Mouse (Mus musculus) lung, embryonic 16.5 days (tissue): ENCODE measurements at regions not wholly inside any gene's neighbourhood (a gene's known extent, or its start where the extent isn't known, plus 50 kb on each side); places are given as distances from the start of the nearest gene placed in this dataset.
"Not testable (repeated sequence)": the region's sequence is repeated elsewhere in the genome, so short reads cannot be mapped to it uniquely, and the experiment has no call there.

Experiments
- ATAC-seq: fragments of 200-750 bp; cut with Nextera tagmentation; 2 replicates; pipeline ENCODE4 v1.8.0; 2017; ENCODE audit warnings: low read depth, mild to moderate bottlenecking, moderate library complexity
- H3K27ac ChIP-seq: fragments of 300-500 bp; sonication (generic); 2 replicates; pipeline ENCODE4 v1.5.1; 2014; ENCODE audit warnings: mild to moderate bottlenecking, control low read depth, low read length
- H3K27me3 ChIP-seq: fragments of 300-500 bp; sonication (generic); 2 replicates; pipeline ENCODE4 v1.6.1; 2014; ENCODE audit warnings: low read depth, low read length, mixed read lengths; ENCODE audit not compliant: control insufficient read depth, insufficient read depth
- H3K36me3 ChIP-seq: fragments of 300-500 bp; sonication (generic); 2 replicates; pipeline ENCODE4 v1.6.1; 2014; ENCODE audit warnings: low read length; ENCODE audit not compliant: control insufficient read depth, insufficient read depth
- H3K4me1 ChIP-seq: fragments of 300-500 bp; sonication (generic); replicated peaks from 2 replicates; pipeline ENCODE4 v1.6.1; 2014; ENCODE audit warnings: low read length, mixed read lengths; ENCODE audit not compliant: control insufficient read depth, insufficient read depth
- H3K4me2 ChIP-seq: fragments of 300-500 bp; sonication (generic); 2 replicates; pipeline ENCODE4 v1.6.1; 2014; ENCODE audit warnings: low read depth, low read length, control low read depth
- H3K4me3 ChIP-seq: fragments of 300-500 bp; sonication (generic); 2 replicates; pipeline ENCODE4 v1.5.1; 2014; ENCODE audit warnings: mild to moderate bottlenecking, low read length, control low read depth
- H3K9ac ChIP-seq: fragments of 300-500 bp; sonication (generic); 2 replicates; pipeline ENCODE4 v1.6.1; 2014; ENCODE audit warnings: low read length, control low read depth
- H3K9me3 ChIP-seq: fragments of 300-500 bp; sonication (generic); 2 replicates; pipeline ENCODE4 v1.6.1; 2016; ENCODE audit warnings: low read length; ENCODE audit not compliant: control insufficient read depth
- WGBS: fragments of 180-500 bp; shearing (Covaris S2); extraction: QIAGEN DNeasy Blood & Tissue Kit; methylation state at CpG from one replicate; pipeline ENCODE4 v1.1.7; 2014; 5-methylcytosine and 5-hydroxymethylcytosine counted together

GRCm38 (mm10) chr2:92810956-92811355, 103.9 kb upstream of the Syt13 start:
- not testable (repeated sequence) for H3K9ac ChIP-seq, H3K9me3 ChIP-seq, H3K4me2 ChIP-seq, H3K27ac ChIP-seq, H3K27me3 ChIP-seq, ATAC-seq, H3K36me3 ChIP-seq, H3K4me1 ChIP-seq, H3K4me3 ChIP-seq
- WGBS: 9% methylated on average over 6 of the region's 6 CpGs

GRCm38 (mm10) chr2:92813028-92813427, 101.9 kb upstream of the Syt13 start:
- no peak overlapping the region for H3K27ac ChIP-seq
- H3K4me2 ChIP-seq: no peak overlapping the region
- H3K4me1 ChIP-seq: no peaks in the 10 kb centered on the region; the same call in 1 of the 2 replicates
- no peaks in the 10 kb centered on the region for H3K36me3 ChIP-seq
- no peak for ATAC-seq
- 41% methylated on average over 11 of the region's 11 CpGs for WGBS
- H3K27me3 ChIP-seq: no peaks in the 10 kb centered on the region
- no peak overlapping the region for H3K9ac ChIP-seq
- no peak overlapping the region for H3K4me3 ChIP-seq
- no peaks in the 10 kb centered on the region for H3K9me3 ChIP-seq

GRCm38 (mm10) chr2:92819586-92819985, 95.3 kb upstream of the Syt13 start:
- Histone ChIP-seq H3K4me2 (no peak overlapping the region), H3K27me3 (no peaks in the 10 kb centered on the region), H3K4me1 (no peaks in the 10 kb centered on the region), H3K36me3 (no peaks in the 10 kb centered on the region), H3K27ac (no peak overlapping the region), H3K9me3 (no peaks in the 10 kb centered on the region), H3K4me3 (no peak overlapping the region), H3K9ac (no peak overlapping the region)
- no peak for ATAC-seq
- 54% methylated on average over 6 of the region's 6 CpGs for WGBS

- no peaks in the 10 kb centered on the region for H3K4me1 ChIP-seq
- no peak overlapping the region for H3K27ac ChIP-seq
- ATAC-seq: peak; percentile 48
- H3K9me3 ChIP-seq: no peaks in the 10 kb centered on the region
- H3K4me2 ChIP-seq: no peak overlapping the region
- H3K9ac ChIP-seq: no peak overlapping the region
- WGBS: 67% methylated on average over 1 of the region's 1 CpGs
- H3K27me3 ChIP-seq: no peaks in the 10 kb centered on the region
- H3K36me3 ChIP-seq: no peaks in the 10 kb centered on the region
- no peak overlapping the region for H3K4me3 ChIP-seq
Observed at GRCm38 (mm10) chr2:92824325-92824724, 90.6 kb upstream of the Syt13 start.

- Histone ChIP-seq H3K36me3 (no peaks in the 10 kb centered on the region), H3K27ac (peak overlapping the region; percentile 25; the same call in 1 of the 2 replicates), H3K4me2 (no peak overlapping the region), H3K4me1 (no peaks in the 10 kb centered on the region), H3K9me3 (no peaks in the 10 kb centered on the region), H3K9ac (no peak overlapping the region), H3K4me3 (no peak overlapping the region), H3K27me3 (no peaks in the 10 kb centered on the region)
- peak; percentile 60 for ATAC-seq
- 9% methylated on average over 6 of the region's 6 CpGs for WGBS
Observed at GRCm38 (mm10) chr2:92825395-92825794, 89.5 kb upstream of the Syt13 start.

- Histone ChIP-seq H3K4me3 (no peak overlapping the region), H3K4me2 (no peak overlapping the region), H3K9me3 (no peaks in the 10 kb centered on the region), H3K4me1 (no peaks in the 10 kb centered on the region), H3K27me3 (no peaks in the 10 kb centered on the region), H3K27ac (no peak overlapping the region), H3K9ac (no peak overlapping the region), H3K36me3 (no peaks in the 10 kb centered on the region)
- 79% methylated on average over 2 of the region's 2 CpGs for WGBS
- no peak for ATAC-seq
Observed at GRCm38 (mm10) chr2:92830134-92830533, 84.8 kb upstream of the Syt13 start.

GRCm38 (mm10) chr2:92831784-92832183, 83.1 kb upstream of the Syt13 start:
- ATAC-seq: no peak
- H3K4me2 ChIP-seq: no peak overlapping the region
- H3K9ac ChIP-seq: no peak overlapping the region
- no peaks in the 10 kb centered on the region for H3K36me3 ChIP-seq
- H3K27me3 ChIP-seq: no peaks in the 10 kb centered on the region
- H3K9me3 ChIP-seq: no peaks in the 10 kb centered on the region
- H3K27ac ChIP-seq: no peak overlapping the region
- H3K4me3 ChIP-seq: no peak overlapping the region
- 51% methylated on average over 7 of the region's 7 CpGs for WGBS
- H3K4me1 ChIP-seq: no peaks in the 10 kb centered on the region

- WGBS: 75% methylated on average over 4 of the region's 4 CpGs
- Histone ChIP-seq H3K9me3 (no peaks in the 10 kb centered on the region), H3K36me3 (no peaks in the 10 kb centered on the region), H3K9ac (no peak overlapping the region), H3K4me1 (no peaks in the 10 kb centered on the region), H3K27ac (no peak overlapping the region), H3K4me2 (no peak overlapping the region), H3K27me3 (no peaks in the 10 kb centered on the region), H3K4me3 (no peak overlapping the region)
- ATAC-seq: no peak
Observed at GRCm38 (mm10) chr2:92836203-92836602, 78.7 kb upstream of the Syt13 start.

GRCm38 (mm10) chr2:92838012-92838411, 76.9 kb upstream of the Syt13 start:
- no peak overlapping the region for H3K27ac ChIP-seq
- H3K9ac ChIP-seq: no peak overlapping the region
- WGBS: 87% methylated on average over 5 of the region's 5 CpGs
- H3K36me3 ChIP-seq: no peaks in the 10 kb centered on the region
- no peak overlapping the region for H3K4me2 ChIP-seq
- no peaks in the 10 kb centered on the region for H3K9me3 ChIP-seq
- H3K27me3 ChIP-seq: no peaks in the 10 kb centered on the region
- H3K4me3 ChIP-seq: no peak overlapping the region
- no peaks in the 10 kb centered on the region for H3K4me1 ChIP-seq
- ATAC-seq: no peak

- Histone ChIP-seq H3K4me2 (no peak overlapping the region), H3K4me1 (peaks cover 6% of the 10 kb centered on the region), H3K36me3 (no peaks in the 10 kb centered on the region), H3K9me3 (no peaks in the 10 kb centered on the region), H3K9ac (no peak overlapping the region), H3K27ac (no peak overlapping the region), H3K4me3 (no peak overlapping the region), H3K27me3 (no peaks in the 10 kb centered on the region)
- ATAC-seq: peak; percentile 46; the same call in 1 of the 2 replicates
- WGBS: 19% methylated on average over 4 of the region's 4 CpGs
Observed at GRCm38 (mm10) chr2:92840009-92840408, 74.9 kb upstream of the Syt13 start.
